Mouse (Mus musculus) erythroblast, embryonic 14.5 days (primary cell): ENCODE measurements around the gene Supt4a.

Experiments used
- GATA1 ChIP-seq: IDR thresholded peaks from 2 replicates; pipeline ENCODE4 v1.6.1; 2012; ENCODE audit warnings: low read length, inconsistent platforms, mixed read lengths
- TAL1 ChIP-seq: IDR thresholded peaks from 3 replicates; pipeline ENCODE4 v1.6.1; 2012; ENCODE audit warnings: low read length, inconsistent platforms, mixed read lengths

GRCm38 (mm10) chr11:87708979-87709378 is 28.4 kb upstream of the Supt4a start:
- TF ChIP-seq TAL1, result no peak
- no peak for TF ChIP-seq GATA1
